Mouse (Mus musculus): ENCODE results near the gene Slc38a7.
"Not testable (repeated sequence)": the region's sequence is repeated elsewhere in the genome, so short reads cannot be mapped to it uniquely, and the experiment has no call there.

The Slc38a7 gene

GRCm38 (mm10) chr8:95853102-95853843 is at the start of gene Slc38a7:
Gene Slc38a7, minus strand, starts transcription at chr8:95853539.
- DNase-seq (ENCODE audit: low read depth, low spot score): peak; percentile 66

GRCm38 (mm10) chr8:95901864-95902263 is 48.5 kb upstream of the Slc38a7 start:
- no peak for DNase-seq (ENCODE audit: low read depth, low spot score)

GRCm38 (mm10) chr8:95893701-95894100 is 40.4 kb upstream of the Slc38a7 start:
- DNase-seq (ENCODE audit: low read depth, low spot score): no peak

- peak; percentile 96 for DNase-seq (ENCODE audit: low read depth, low spot score)
Observed at GRCm38 (mm10) chr8:95888285-95889136, 35.2 kb upstream of the Slc38a7 start, which contains the start of gene Got2. Gene Got2, minus strand, starts transcription at chr8:95888547.

- peak; percentile 49 for DNase-seq (ENCODE audit: low read depth, low spot score)
Observed at GRCm38 (mm10) chr8:95887578-95888284, 34.4 kb upstream of the Slc38a7 start.

GRCm38 (mm10) chr8:95886647-95887577 is 33.6 kb upstream of the Slc38a7 start:
- DNase-seq (ENCODE audit: low read depth, low spot score): no peak

- DNase-seq (ENCODE audit: low read depth, low spot score): no peak
Observed at GRCm38 (mm10) chr8:95885966-95886365, 32.6 kb upstream of the Slc38a7 start.

- DNase-seq (ENCODE audit: low read depth, low spot score): no peak
Observed at GRCm38 (mm10) chr8:95885271-95885841, 32.0 kb upstream of the Slc38a7 start.

GRCm38 (mm10) chr8:95884491-95884890 is 31.2 kb upstream of the Slc38a7 start:
- DNase-seq (ENCODE audit: low read depth, low spot score): no peak

GRCm38 (mm10) chr8:95882191-95882590 is 28.9 kb upstream of the Slc38a7 start:
- no peak for DNase-seq (ENCODE audit: low read depth, low spot score)

- peak; percentile 40 for DNase-seq (ENCODE audit: low read depth, low spot score)
Observed at GRCm38 (mm10) chr8:95881576-95881975, 28.2 kb upstream of the Slc38a7 start.

- peak; percentile 28 for DNase-seq (ENCODE audit: low read depth, low spot score)
Observed at GRCm38 (mm10) chr8:95879823-95880222, 26.5 kb upstream of the Slc38a7 start.

- peak; percentile 32 for DNase-seq (ENCODE audit: low read depth, low spot score)
Observed at GRCm38 (mm10) chr8:95878176-95878962, 25.0 kb upstream of the Slc38a7 start.

- DNase-seq (ENCODE audit: low read depth, low spot score): no peak
Observed at GRCm38 (mm10) chr8:95875270-95875669, 21.9 kb upstream of the Slc38a7 start.

- no peak for DNase-seq (ENCODE audit: low read depth, low spot score)
Observed at GRCm38 (mm10) chr8:95871690-95872089, 18.4 kb upstream of the Slc38a7 start.

- DNase-seq (ENCODE audit: low read depth, low spot score): not testable (repeated sequence)
Observed at GRCm38 (mm10) chr8:95864851-95865250, 11.5 kb upstream of the Slc38a7 start.

GRCm38 (mm10) chr8:95863761-95864440 is 10.6 kb upstream of the Slc38a7 start:
- DNase-seq (ENCODE audit: low read depth, low spot score): not testable (repeated sequence)

- DNase-seq (ENCODE audit: low read depth, low spot score): no peak
Observed at GRCm38 (mm10) chr8:95854174-95854573, 835 bp upstream of the Slc38a7 start.

GRCm38 (mm10) chr8:95852290-95852689 is 1.0 kb downstream of the Slc38a7 start:
- DNase-seq (ENCODE audit: low read depth, low spot score): no peak

Measured in retina, adult 2 months (tissue).